Mouse (Mus musculus) gastrocnemius, postnatal 36 days (tissue): ENCODE measurements at regions not wholly inside any gene's neighbourhood (a gene's known extent, or its start where the extent isn't known, plus 50 kb on each side); places are given as distances from the start of the nearest gene placed in this dataset.
"Not testable (repeated sequence)": the region's sequence is repeated elsewhere in the genome, so short reads cannot be mapped to it uniquely, and the experiment has no call there.

Source experiments
- DNase-seq, 2 experiments: peaks; one replicate each; pipeline ENCODE4 v3.0.0; 2022
- intact Hi-C: fragments of 180-260 bp; cut with DNase I; formaldehyde crosslinking; loops from one replicate; pipeline ENCODE4 v1.15.1; 2025

GRCm38 (mm10) chr10:96238850-96239249, 102.4 kb downstream of the Gm5426 start:
- no peak for DNase-seq
- intact Hi-C loops, result no loop called here

- DNase-seq, result no peak
- intact Hi-C loops, result no loop called here
These were observed 104.2 kb downstream of the Gm5426 start for GRCm38 (mm10) chr10:96240591-96240990.

GRCm38 (mm10) chr10:96253671-96254070, 117.3 kb downstream of the Gm5426 start:
- intact Hi-C loops, result no loop called here
- DNase-seq, result no peak

GRCm38 (mm10) chr10:96254250-96254862, 118.0 kb downstream of the Gm5426 start:
- DNase-seq, result no peak
- intact Hi-C loops, result no loop called here

- intact Hi-C loops, result no loop called here
- DNase-seq, result no peak
These were observed 121.5 kb downstream of the Gm5426 start for GRCm38 (mm10) chr10:96257935-96258334.

GRCm38 (mm10) chr10:96259242-96259641, 122.8 kb downstream of the Gm5426 start:
- no peak for DNase-seq
- intact Hi-C loops, result no loop called here

- intact Hi-C loops, result no loop called here
- no peak for DNase-seq
These were observed 123.2 kb downstream of the Gm5426 start for GRCm38 (mm10) chr10:96259648-96260047.

GRCm38 (mm10) chr10:96263544-96263943, 127.1 kb downstream of the Gm5426 start:
- peak in 1 of 2 experiments; percentile 7 for DNase-seq
- intact Hi-C loops, result no loop called here

- intact Hi-C loops, result no loop called here
- peak in 1 of 2 experiments; percentile 7 for DNase-seq
These were observed 128.0 kb downstream of the Gm5426 start for GRCm38 (mm10) chr10:96264433-96264832.

GRCm38 (mm10) chr10:96264866-96265265, 128.5 kb downstream of the Gm5426 start:
- no peak for DNase-seq

GRCm38 (mm10) chr10:96266100-96266735, 129.8 kb downstream of the Gm5426 start:
- intact Hi-C loops, result no loop called here

More at GRCm38 (mm10) chr10:96264866-96265265, 128.5 kb downstream of the Gm5426 start:
- intact Hi-C loops, result no loop called here

GRCm38 (mm10) chr10:96267603-96268002, 131.2 kb downstream of the Gm5426 start:
- intact Hi-C loops, result no loop called here
- no peak for DNase-seq

More at GRCm38 (mm10) chr10:96266100-96266735, 129.8 kb downstream of the Gm5426 start:
- peak in 1 of 2 experiments; percentile 12 for DNase-seq

GRCm38 (mm10) chr10:96273607-96274365, 137.4 kb downstream of the Gm5426 start:
- intact Hi-C loops, result no loop called here
- no peak for DNase-seq

- intact Hi-C loops, result no loop called here
These were observed 143.7 kb downstream of the Gm5426 start for GRCm38 (mm10) chr10:96280149-96280548.

GRCm38 (mm10) chr10:96285407-96286093, 149.1 kb downstream of the Gm5426 start:
- DNase-seq, result no peak
- intact Hi-C loops, result no loop called here

More at GRCm38 (mm10) chr10:96280149-96280548, 143.7 kb downstream of the Gm5426 start:
- no peak for DNase-seq

- intact Hi-C loops, result no loop called here
- no peak for DNase-seq
These were observed 149.7 kb downstream of the Gm5426 start for GRCm38 (mm10) chr10:96286094-96286485.

- DNase-seq, intact Hi-C loops: not testable (repeated sequence)
These were observed 152.6 kb downstream of the Gm5426 start for GRCm38 (mm10) chr10:96289005-96289404.

GRCm38 (mm10) chr10:96293622-96294021, 157.2 kb downstream of the Gm5426 start:
- intact Hi-C loops, result no loop called here
- no peak for DNase-seq

- DNase-seq, result peak in 1 of 2 experiments; percentile 18
- intact Hi-C loops, result no loop called here
These were observed 158.3 kb downstream of the Gm5426 start for GRCm38 (mm10) chr10:96294666-96295065.

GRCm38 (mm10) chr10:96297658-96298057, 161.3 kb downstream of the Gm5426 start:
- intact Hi-C loops, result no loop called here
- DNase-seq, result no peak

GRCm38 (mm10) chr10:96298566-96298965, 162.2 kb downstream of the Gm5426 start:
- no peak for DNase-seq
- intact Hi-C loops, result no loop called here
